Mouse (Mus musculus) thymus, adult 18-20 months (tissue): Measurements from ENCODE around the gene Cdhr2.

Source experiments
- DNase-seq, 2 experiments: peaks; one replicate each; pipeline ENCODE4 v3.0.0; 2022; ENCODE audit warnings: mixed read lengths in 2 of 2

The Cdhr2 gene

DNA sequence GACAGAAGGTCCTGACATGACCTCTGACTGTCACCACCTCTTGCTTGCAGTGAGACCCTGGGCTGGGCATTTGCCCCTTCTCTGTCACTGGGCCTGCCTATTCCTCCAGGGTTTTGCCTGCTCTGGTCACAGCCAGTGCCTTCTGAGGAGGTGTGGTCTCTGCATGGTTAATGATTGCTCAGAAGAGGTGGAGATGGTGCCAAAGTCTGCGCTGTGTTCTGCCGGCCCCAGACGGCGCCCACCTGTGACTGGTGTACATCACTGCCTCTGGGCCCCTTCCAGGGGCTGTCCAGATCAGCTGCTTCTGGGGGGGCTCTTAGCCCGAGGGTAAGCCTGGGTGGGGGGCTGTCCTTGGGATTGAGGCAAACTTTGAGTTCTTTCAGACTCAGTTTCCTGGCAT lies at the start of gene Cdhr2:
Gene Cdhr2 (plus strand): TSS at position 219 of the 400 bp plus-strand sequence.
- DNase-seq = no peak

DNA sequence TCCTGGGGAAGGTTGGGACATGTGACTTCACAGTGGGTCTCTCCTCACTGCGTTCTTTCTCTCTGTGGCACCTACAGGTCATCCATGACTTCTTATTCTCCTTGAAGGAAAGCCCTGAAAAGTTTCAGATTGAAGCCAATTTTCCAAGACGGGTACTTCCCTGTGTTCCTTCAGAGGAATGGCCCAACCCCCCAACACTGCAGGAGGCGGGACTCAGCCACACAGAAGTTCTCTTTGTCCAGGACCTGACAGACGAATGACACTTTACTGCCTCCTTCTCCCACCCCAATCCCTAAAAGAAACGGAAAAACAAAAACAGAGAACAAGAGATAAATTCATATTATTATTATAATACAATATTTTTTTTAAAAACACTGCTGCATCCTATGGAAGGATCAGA lies 40.4 kb upstream of the Cdhr2 start:
- DNase-seq = no peak

DNA sequence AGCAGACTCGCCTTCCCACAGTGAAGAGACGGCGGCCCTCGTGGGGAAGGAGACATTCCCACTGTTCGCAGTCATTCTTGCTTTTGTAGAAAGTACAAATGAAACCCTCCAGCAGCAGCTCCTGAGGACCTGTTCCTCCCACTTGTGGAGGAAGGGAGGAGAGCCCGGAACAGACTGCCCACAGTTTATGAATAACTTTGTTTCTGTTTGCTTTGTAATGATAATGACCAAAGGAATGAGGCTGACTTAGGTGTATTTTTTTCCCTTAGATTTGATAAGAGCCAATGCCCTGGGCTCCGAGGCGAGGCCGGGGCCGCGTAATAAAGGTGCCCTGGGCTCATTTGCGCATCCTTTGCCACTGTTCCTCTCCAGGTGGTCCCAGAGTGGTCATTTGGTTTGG lies 39.9 kb upstream of the Cdhr2 start:
- no peak for DNase-seq

DNA sequence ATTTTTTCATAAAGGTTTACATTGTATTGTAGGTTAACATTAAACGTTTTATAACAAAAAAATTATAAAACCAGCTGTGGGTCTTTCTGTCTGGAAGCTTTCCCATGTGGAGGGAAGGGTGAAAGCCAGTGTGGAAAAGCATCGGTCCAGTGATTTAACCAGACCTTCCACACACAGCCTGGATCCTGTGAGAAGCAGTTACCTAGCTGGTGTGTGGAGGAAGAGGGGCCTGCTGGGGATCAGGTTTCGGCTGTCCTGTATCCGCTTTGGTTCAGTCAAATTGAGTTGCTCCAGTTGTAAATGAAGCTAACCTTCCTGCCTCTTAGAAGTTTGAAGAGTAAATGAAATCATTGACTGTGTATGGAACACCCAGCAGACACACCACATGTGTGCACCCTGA lies 37.3 kb upstream of the Cdhr2 start:
- no peak for DNase-seq

DNA sequence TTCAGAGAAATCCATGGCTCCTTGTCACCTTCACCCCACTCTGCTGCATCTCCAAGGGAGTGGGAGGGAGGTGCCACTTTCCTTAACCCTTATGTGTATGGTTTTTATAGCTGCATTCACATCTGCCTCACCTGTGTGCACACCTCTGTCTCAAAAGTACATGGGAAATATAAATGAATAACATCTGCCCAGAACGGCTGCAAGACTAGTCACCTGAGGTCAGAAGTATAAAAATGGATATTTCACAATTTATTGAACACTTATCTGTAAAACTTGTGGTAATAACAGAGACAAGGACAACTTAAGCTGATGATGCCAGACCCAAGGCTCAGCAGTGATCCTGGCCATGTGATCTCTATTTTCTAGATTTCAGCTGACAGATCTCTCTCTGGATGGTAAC lies 36.8 kb upstream of the Cdhr2 start:
- no peak for DNase-seq

DNA sequence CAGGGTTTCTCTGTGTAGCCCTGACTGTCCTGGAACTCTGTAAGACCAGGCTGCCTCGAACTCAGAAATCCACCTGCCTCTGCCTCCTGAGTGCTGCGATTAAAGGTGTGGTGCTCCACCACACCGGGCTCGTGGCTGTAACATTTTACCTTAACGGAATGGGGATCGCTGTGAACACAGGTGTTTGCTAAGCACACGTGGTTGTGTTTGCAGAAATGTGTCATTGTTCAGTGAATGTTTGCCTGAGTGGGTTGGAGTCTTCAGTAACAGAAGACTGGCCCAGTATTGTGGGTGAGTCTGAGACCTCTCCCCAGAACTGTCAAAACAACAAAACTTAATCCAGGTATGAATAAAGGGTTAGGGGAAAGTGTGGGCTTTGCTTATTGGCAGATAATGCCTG lies 36.2 kb upstream of the Cdhr2 start:
- DNase-seq = no peak

DNA sequence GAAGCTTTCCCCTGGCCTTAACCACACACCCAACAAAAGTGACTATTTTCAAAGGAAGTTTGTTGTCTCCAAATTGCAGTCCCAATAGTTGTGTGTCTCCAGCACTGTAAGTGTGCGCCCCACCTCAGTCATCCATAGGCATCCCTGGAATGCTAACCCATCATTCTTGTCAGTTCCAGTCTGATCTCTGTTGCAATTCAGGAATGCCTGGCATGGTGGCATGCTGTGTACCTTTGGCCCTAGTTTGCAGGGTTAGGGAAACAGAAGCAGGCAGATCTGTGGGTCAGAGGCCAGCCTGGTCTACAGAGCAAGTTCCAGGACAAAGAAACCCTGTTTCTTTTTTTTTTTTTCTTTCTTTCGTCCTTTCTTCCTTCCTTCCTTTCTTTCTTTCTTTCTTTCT lies 30.8 kb upstream of the Cdhr2 start:
- no peak for DNase-seq

DNA sequence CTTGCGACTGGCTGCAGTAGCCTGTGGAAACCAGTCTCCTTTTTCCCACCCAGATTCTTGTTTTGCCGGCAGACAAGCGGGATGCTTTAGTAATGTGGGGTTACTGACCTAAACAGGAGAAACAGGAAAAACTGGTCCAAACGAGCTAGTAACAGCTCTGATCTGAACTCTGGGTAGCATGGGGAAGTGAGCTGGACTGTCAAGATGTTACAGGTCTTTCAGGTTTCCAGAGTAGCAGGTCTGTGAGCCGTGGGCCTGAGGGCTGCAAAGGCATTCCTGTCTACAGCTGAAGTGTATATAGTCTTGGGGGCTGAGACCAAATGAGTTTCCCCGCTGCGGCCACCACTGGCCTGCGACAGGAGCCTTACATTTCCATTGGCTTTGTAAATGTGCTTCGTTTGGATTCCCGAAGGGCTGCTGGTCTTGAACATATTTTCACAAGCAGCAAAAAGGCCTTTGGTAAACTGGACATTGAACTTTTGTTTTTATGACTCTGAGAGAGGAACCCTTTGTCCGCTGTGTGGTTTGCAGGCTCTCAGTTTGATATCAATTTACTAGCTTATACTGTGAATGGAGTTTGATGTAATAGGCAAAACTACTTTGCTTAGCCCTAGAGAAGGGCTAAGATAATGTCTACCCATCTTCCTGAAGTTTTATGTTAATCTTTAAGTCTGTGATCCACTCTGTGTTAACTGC lies 25.2 kb upstream of the Cdhr2 start:
- no peak for DNase-seq

DNA sequence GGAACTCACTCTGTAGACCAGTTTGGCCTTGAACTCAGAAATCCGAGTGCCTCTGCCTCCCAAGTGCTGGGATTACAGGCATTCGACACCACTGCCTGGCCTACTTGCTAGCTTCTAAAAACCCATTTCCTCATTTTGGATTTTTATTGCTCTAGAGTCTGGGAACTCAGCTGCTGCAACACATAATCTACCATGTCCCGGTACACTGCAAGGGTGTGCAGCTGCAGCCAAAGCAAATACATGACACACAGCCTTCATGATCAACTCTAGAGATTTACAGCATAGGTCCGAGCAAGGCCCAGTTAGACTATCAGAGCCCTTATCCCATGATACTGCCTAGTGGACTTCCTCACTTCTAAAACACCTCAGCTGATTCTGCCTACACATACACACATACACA lies 23.0 kb upstream of the Cdhr2 start:
- no peak for DNase-seq

DNA sequence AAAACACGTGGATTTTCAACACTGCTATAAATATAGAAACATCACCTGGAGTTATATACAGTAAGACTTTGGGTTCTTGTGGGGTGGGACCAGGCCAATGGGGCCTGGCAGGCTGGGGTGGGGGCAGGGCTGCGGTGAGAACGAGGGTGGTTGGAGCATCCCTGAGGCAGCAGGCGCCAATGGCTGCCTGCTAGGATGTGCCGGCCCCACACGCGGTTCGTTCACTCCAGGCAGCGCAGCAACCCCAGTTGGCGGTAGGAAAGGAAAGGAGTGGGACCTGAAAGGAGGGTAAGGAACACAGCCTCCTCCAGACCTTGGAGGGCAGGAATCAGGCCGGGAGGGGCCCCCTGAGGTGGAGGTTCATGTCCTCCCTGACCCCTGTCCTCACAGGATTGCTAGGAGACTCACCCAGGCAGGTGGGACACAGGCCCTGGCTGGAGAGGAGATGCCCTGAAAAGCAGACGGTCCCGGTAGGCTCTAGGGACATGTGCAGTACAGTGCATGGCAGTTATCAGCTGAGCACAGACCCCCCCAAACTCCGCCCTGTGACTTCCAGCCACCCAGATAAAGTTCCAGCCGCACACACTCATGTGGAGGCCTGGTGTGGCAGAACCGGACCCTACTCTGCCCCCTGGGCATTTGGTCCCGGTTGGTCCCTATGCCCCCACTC lies 20.9 kb upstream of the Cdhr2 start:
- DNase-seq = no peak

DNA sequence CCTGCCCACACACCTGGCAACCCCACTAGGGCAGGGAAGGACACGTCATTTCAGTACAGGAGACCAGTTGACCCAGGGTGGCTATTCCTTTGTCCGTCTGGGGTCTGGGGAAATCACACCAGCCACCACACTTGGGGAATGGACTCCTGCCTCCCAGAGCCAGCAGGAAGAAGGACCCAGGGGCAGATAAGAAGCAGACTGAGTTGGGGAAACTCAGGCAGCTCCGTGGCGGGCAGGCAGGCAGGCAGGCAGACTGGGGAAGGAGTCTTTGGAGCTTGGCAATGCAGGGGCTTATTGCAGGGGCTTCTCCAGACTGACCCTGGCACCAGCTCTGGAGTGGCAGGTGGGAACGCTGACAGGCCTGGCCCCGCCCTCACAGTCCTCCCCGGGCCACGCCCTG lies 20.0 kb upstream of the Cdhr2 start:
- DNase-seq = no peak

DNA sequence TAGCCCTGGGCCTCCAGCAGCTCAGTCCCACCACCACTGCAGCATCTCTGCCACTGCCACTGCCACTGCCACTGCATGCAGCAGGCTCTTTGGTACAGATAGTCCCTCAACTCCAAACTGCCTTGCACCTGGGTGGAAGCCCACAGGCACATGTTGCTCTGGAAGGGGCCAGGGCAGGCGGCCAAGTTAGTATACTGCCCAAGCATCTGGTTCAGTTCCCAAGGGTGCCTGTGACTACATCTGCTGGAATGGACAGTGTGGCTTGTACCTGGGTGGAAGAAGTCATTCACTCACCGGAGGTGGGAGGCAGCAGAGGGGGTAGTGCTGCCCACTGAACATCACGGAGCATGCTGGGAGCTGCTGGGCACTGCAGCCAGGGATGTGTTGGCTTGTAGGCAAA lies 18.0 kb upstream of the Cdhr2 start:
- DNase-seq = no peak

DNA sequence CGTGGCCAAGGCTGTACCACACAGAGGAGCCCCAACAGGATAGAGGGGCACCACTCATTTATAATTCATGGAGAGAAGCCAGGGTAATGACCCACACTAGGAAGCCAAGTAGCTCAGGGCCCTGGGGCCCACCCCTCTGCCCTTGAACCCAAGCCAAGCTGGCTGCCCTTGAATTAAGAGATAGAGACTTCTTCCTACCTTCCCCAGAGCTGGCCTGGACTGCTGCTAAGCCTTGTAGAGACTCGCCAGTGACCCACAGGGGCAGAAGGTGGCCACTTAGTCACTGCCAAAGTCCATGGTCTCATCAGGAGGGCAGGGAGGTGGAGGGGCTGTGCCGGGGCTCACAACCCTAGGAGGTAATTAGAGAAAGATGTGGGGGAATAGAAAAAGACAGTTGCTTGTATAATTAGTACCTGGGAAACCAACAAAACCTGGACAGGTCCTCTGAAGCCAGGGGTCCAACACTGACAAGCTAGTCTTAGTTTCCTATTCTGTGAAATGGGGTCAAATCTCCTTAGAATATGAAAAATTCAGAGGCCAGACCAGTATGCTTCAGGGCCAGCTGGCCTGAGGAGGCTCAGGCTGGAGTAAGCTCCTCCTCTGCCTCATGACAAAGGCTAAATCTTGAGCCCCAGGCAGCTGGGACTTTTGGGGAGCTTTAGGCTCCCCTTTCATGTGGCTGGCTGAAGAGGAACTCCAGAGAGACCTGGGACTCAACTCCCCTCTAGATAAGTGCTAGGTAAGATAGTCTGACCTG lies 16.9 kb upstream of the Cdhr2 start:
- DNase-seq = no peak

DNA sequence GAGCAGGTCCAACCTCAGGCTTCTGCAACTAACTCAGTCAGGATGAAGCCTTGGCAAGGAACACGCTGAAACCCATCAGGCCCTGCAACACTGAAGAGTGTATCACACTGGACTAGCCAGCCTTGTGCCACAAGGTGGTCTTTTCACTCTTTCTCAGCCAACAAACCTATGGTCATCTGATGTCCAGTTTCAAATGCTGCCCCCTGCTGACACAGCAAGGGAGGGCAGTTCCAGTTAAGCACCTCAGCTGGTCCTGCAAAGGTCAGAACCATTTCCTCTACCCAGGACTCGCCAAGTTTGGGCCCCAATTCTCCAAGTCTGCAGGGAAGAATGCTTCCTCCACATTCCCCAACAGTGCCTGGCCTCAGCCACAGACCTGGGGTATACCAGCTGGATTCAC lies 16.1 kb upstream of the Cdhr2 start:
- DNase-seq = no peak

DNA sequence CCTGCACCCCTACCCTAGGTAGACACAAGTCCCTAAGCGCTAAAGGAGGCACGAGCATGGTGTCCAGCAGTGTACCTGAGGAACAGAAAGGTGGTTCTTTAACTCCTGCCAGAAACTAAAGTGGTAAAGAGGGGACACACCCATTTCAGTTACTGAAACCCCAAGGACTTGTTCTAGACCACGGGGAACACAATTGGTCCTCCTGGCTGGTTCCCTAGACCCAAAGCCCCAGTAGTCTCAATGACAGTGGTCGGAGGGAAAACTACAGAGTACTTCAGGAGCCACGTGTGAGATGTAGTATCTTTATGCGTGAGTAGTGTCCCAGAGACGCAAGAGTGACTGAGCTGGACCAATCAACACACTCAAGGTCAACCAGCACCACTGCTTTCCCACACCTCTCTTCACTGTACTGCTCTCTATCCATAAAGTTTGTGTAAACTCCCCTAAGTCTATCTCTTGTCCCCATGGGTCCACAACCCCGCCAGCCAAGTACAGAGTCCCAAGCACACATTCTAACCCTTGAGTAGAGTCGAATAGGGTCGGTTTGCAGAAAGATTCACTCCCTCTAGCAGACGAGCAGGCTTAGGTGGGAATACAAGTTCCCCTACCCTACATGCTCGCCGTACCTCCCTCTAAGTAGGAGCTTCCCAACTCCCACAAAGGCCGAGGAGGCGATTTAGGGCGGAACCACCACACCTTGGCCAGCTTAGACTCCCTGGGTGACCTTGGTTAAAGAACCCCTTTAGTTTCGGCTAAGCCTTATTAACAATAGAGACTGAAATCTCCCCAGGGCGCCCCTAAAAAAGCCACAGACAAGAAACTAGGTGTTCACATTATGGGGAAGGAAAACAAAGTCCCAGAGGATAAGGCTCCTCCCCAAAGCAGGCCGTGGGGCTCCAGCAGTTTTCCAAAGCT lies 14.9 kb upstream of the Cdhr2 start:
- DNase-seq = no peak

DNA sequence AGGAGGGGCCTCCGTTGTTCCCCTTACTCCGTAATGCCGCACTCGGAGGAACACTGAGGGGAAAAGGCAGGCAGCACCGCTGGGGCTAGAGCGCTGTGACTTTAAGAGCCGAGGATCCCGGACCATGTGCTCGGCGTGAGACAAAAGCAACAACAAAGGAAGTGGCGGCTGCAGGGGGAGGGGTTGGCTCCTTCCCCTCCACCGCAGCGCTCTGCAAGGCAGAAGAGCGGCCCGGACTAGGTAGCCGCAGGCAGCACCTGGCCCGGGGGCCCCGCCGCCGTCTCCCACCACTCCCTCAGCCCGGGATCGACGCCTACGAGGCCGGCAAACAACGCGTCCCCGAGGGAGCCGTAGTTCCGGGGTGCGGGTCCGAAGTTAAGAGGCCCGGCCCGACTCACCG lies 14.2 kb upstream of the Cdhr2 start:
- DNase-seq = peak; percentile 84 to 89

DNA sequence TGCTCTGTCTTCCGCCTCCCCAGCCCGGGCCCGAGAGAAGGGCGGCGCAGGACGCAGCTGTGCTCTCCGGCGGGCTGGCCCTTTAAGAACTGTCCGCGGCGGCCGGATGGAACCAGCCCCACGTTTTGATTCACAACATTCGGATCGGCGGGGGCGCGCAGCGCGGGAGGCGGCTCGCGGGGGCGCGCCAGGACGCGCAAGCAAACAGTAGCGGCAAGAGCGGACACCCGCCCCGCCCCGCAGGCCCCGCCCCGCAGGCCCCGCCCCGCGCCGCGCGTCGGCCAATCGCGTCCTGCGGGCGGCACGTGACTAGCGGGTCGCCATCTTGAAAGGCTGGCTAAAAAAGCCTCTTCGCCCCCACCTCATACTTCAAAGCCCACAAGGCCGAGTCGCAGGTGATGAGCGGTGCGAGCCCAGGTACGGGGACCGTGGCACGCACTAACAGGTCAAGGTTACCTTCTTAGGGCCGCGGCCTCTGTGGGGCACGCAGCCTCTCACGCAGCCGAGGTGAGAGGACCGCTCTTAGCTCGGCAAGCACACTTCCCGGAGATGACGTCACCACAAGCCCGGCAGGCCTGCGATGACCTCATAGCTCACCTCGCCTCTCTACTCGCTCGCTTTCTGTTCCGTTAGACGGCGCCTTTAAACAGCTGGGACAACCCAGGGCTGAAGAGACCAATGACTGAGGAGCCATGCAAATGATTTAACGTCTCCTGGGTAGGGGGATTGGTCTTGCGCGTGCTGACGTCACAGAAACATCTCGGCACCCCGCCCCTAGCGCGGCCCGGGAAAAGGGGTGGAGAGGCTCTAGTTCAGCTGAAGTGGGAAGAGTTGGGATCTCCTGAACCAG lies 13.5 kb upstream of the Cdhr2 start:
- DNase-seq = peak; percentile 93 to 96

DNA sequence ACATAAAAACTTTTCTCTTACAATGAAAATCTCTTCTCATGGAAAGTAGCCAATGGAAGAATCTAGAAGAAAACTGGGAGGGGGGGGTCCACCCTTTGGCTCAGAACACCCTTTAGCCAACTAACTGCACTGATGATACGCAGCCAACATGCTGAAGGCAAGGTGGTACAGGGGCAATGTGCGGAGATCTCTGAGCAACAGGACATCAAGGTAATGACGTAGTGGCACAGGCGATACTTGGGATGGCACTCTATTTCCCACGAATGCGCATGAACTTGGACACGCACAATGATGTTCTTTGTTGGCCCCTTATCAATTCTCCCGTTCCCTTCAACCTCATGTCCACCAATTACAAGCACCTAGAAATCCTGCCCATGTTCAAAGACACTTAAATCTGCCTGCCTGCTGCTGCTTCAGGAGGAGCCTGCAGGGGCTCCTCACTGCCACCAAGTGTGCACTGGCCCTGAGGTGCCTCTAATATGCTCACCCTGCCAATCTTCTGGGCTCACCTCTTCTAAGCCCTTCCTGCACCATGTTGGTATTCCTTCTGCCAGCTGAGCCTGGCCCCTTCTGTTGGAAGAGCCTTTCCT lies 11.0 kb upstream of the Cdhr2 start:
- DNase-seq = no peak

DNA sequence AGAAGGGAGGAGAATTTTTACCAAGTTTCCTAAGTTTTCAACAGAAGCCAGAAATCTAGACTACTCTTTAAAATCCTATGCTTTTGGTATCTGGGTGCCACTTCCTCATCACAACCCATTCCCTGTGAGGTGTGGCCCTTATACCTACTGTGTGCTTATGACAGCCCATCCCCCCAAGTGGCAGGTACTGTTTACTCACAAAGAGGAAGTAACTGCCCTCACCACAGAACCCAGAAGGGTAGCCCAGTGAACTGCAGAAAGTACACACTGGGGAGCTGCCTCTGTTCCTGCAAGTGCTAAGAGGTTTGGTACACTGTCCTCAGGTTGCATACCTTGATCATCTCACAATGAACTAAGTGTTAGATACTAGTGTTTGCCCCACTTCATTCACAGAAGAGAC lies 9.5 kb upstream of the Cdhr2 start:
- peak in 1 of 2 experiments; percentile 39 for DNase-seq

DNA sequence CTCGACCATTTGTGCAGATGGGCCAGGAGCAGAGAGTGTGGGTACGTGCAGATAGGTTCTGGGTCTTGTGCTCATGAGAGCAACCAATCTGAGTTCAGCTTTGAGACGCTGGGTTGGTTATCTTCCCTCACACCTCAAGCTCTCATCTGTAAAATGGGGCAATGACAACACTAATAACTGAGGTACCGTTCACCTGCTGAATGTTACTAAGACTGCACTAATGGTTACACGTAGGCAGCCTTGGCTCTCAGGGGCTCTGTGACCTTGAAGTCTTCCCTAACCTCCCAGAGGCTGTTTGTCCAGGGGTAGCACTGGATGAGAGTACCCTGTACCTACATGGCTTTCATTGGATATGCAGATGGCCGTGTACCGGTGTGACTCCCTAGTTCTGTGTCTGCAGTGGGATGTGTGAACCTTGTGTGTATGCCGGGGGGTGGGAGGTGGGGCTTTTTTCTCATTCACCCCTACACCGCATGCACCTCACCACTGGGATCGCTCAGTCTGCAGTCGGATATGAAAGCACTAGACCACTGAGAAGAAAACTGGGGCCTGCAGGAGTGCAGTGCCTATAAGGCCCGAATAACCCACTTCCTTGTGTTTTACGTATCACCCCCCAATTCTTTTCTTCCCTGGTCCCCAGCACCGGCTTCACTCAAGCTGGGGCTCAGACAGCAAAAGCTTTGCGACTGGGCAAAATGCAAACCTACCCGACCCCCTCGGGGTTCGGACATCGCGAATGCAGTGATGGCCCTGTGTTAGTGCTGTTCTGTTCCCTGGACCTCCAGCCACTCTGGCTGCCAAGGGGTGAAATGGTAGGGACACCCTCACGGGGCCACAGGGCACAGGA lies 8.3 kb upstream of the Cdhr2 start:
- no peak for DNase-seq
